17 mouse cellular contexts compared by ENCODE assay signal in genomic region chr2:61476648-61477047, GRCm38 (mm10).
DNase-seq lines count a peak whose midpoint lies in the region; ATAC-seq and TF ChIP-seq lines count a peak whose summit lies in the region.
"Had no signal": no experiment of that assay in that cellular context is flagged by ENCODE, and none has a peak within 500 bp of the region (broad histone marks: within the 10 kb centered on the region; RNA-seq: fewer than 3 reads in every experiment).

No protein-coding gene starts in this region.

- no peak for TF ChIP-seq POLR2A in brain, embryonic 14.5 days (IDR thresholded peaks at IDR 0.05; ENCODE audit: borderline replicate concordance, extremely low read depth, insufficient read depth, insufficient read length, poor library complexity, severe bottlenecking)

- no peaks in the 10 kb centered on the region for H3K9me3 ChIP-seq in forebrain, embryonic 15.5 days
- H3K9me3 ChIP-seq in forebrain, embryonic 12.5 days = no peaks in the 10 kb centered on the region
- H3K9me3 ChIP-seq in lung, postnatal 0 days (ENCODE audit: low read length) = no peaks in the 10 kb centered on the region
- no peaks in the 10 kb centered on the region for H3K9me3 ChIP-seq in liver, embryonic 12.5 days (replicated peaks)
- H3K9me3 ChIP-seq: embryonic facial prominence, embryonic 12.5 days; heart, embryonic 13.5 days; hindbrain, embryonic 15.5 days had no signal

- peak; percentile 70 for ATAC-seq in forebrain, embryonic 15.5 days (replicated peaks)
- no peak for ATAC-seq in forebrain, embryonic 12.5 days (ENCODE audit: low FRiP score)
- no peak for ATAC-seq in lung, postnatal 0 days
- ATAC-seq in liver, embryonic 12.5 days = no peak

- H3K27me3 ChIP-seq in forebrain, embryonic 15.5 days = no peaks in the 10 kb centered on the region
- no peaks in the 10 kb centered on the region for H3K27me3 ChIP-seq in forebrain, embryonic 12.5 days
- no peaks in the 10 kb centered on the region for H3K27me3 ChIP-seq in lung, postnatal 0 days (replicated peaks; ENCODE audit: insufficient read depth, low read length)
- H3K27me3 ChIP-seq in liver, embryonic 12.5 days (replicated peaks) = no peaks in the 10 kb centered on the region
- H3K27me3 ChIP-seq: CH12.LX; embryonic facial prominence, embryonic 12.5 days; heart, embryonic 13.5 days; hindbrain, embryonic 15.5 days had no signal

- WGBS in forebrain, embryonic 15.5 days = 59% methylated on average over 4 of the region's 4 CpGs
- 97% methylated on average over 4 of the region's 4 CpGs for WGBS in forebrain, embryonic 12.5 days
- WGBS in lung, postnatal 0 days = 47% methylated on average over 4 of the region's 4 CpGs
- 81% methylated on average over 4 of the region's 4 CpGs for WGBS in liver, embryonic 12.5 days (ENCODE audit: insufficient replicate concordance)

- intact Hi-C loops in left cerebral cortex, postnatal 25 days (cut with DNase I) = no loop called here

- H3K4me3 ChIP-seq in forebrain, embryonic 15.5 days = no peak overlapping the region
- no peak overlapping the region for H3K4me3 ChIP-seq in forebrain, embryonic 12.5 days (replicated peaks)
- no peak overlapping the region for H3K4me3 ChIP-seq in lung, postnatal 0 days (ENCODE audit: low read depth, low read length)
- H3K4me3 ChIP-seq in liver, embryonic 12.5 days = no peak overlapping the region
- H3K4me3 ChIP-seq: embryonic facial prominence, embryonic 12.5 days; heart, embryonic 13.5 days; hindbrain, embryonic 15.5 days had no signal

- 0 out of 2 replicates have a peak, but pooled peaks cover 3% of the 10 kb centered on the region for H3K4me1 ChIP-seq in forebrain, embryonic 15.5 days
- peaks cover 3% of the 10 kb centered on the region; the same call in 1 of the 2 replicates for H3K4me1 ChIP-seq in forebrain, embryonic 12.5 days
- no peaks in the 10 kb centered on the region for H3K4me1 ChIP-seq in lung, postnatal 0 days (ENCODE audit: insufficient read depth, low read depth, low read length)
- H3K4me1 ChIP-seq in liver, embryonic 12.5 days = 0 out of 2 replicates have a peak, but pooled peaks cover 3% of the 10 kb centered on the region
- H3K4me1 ChIP-seq: embryonic facial prominence, embryonic 12.5 days; heart, embryonic 13.5 days; hindbrain, embryonic 15.5 days had no signal

- TF ChIP-seq EP300 in lung, postnatal 0 days (IDR thresholded peaks at IDR 0.05) = no peak

- TF ChIP-seq CTCF in brain, embryonic 14.5 days (IDR thresholded peaks at IDR 0.05; ENCODE audit: borderline replicate concordance, extremely low read depth, insufficient read depth, insufficient read length) = no peak
- no peak for TF ChIP-seq CTCF in lung, postnatal 0 days (IDR thresholded peaks at IDR 0.05)

- H3K4me2 ChIP-seq in forebrain, embryonic 15.5 days (replicated peaks) = no peak overlapping the region
- no peak overlapping the region for H3K4me2 ChIP-seq in forebrain, embryonic 12.5 days
- no peak overlapping the region for H3K4me2 ChIP-seq in lung, postnatal 0 days (replicated peaks; ENCODE audit: low read depth, low read length)
- no peak overlapping the region for H3K4me2 ChIP-seq in liver, embryonic 12.5 days
- H3K4me2 ChIP-seq: embryonic facial prominence, embryonic 12.5 days; heart, embryonic 13.5 days; hindbrain, embryonic 15.5 days had no signal

- no peaks in the 10 kb centered on the region for H3K36me3 ChIP-seq in forebrain, embryonic 15.5 days
- H3K36me3 ChIP-seq in forebrain, embryonic 12.5 days (replicated peaks) = no peaks in the 10 kb centered on the region
- H3K36me3 ChIP-seq in lung, postnatal 0 days (ENCODE audit: insufficient read depth, low read length) = no peaks in the 10 kb centered on the region
- H3K36me3 ChIP-seq in liver, embryonic 12.5 days = no peaks in the 10 kb centered on the region
- H3K36me3 ChIP-seq: embryonic facial prominence, embryonic 12.5 days; heart, embryonic 13.5 days; hindbrain, embryonic 15.5 days had no signal

- H3K27ac ChIP-seq in forebrain, embryonic 15.5 days (replicated peaks) = no peak overlapping the region
- no peak overlapping the region for H3K27ac ChIP-seq in forebrain, embryonic 12.5 days
- no peak overlapping the region for H3K27ac ChIP-seq in lung, postnatal 0 days (ENCODE audit: low read length)
- no peak overlapping the region for H3K27ac ChIP-seq in liver, embryonic 12.5 days
- H3K27ac ChIP-seq: embryonic facial prominence, embryonic 12.5 days; heart, embryonic 13.5 days; hindbrain, embryonic 15.5 days had no signal

- peak; percentile 65 for DNase-seq in brain, embryonic 14.5 days (ENCODE audit: low read depth)
- DNase-seq in lung, postnatal 0 days (ENCODE audit: low spot score) = peak; percentile 27
- DNase-seq in left cerebral cortex, postnatal 25 days (ENCODE audit: low spot score in 2 of 2) = no peak
- DNase-seq: adrenal gland, adult 2 months; adrenal gland, postnatal 25 days; cerebellum, adult 9-10 months; cerebellum, postnatal 25 days; gastrocnemius, postnatal 36 days; heart, adult 11 months; heart, postnatal 36 days had no signal

- H3K9ac ChIP-seq in forebrain, embryonic 15.5 days (replicated peaks) = no peak overlapping the region
- no peak overlapping the region for H3K9ac ChIP-seq in forebrain, embryonic 12.5 days
- no peak overlapping the region for H3K9ac ChIP-seq in lung, postnatal 0 days (replicated peaks; ENCODE audit: low read depth)
- no peak overlapping the region for H3K9ac ChIP-seq in liver, embryonic 12.5 days
- H3K9ac ChIP-seq: embryonic facial prominence, embryonic 12.5 days; heart, embryonic 13.5 days; hindbrain, embryonic 15.5 days had no signal

Comparison
In these comparisons a context has a peak if more than half of its experiments do, and no peak if none do; other contexts are left out.
1. DNase-seq: peak in brain, embryonic 14.5 days (single experiment) and lung, postnatal 0 days (single experiment); none in left cerebral cortex, postnatal 25 days (0 of 2).